Mouse (Mus musculus): ENCODE data around the gene Ubox5.

The Ubox5 gene

DNA sequence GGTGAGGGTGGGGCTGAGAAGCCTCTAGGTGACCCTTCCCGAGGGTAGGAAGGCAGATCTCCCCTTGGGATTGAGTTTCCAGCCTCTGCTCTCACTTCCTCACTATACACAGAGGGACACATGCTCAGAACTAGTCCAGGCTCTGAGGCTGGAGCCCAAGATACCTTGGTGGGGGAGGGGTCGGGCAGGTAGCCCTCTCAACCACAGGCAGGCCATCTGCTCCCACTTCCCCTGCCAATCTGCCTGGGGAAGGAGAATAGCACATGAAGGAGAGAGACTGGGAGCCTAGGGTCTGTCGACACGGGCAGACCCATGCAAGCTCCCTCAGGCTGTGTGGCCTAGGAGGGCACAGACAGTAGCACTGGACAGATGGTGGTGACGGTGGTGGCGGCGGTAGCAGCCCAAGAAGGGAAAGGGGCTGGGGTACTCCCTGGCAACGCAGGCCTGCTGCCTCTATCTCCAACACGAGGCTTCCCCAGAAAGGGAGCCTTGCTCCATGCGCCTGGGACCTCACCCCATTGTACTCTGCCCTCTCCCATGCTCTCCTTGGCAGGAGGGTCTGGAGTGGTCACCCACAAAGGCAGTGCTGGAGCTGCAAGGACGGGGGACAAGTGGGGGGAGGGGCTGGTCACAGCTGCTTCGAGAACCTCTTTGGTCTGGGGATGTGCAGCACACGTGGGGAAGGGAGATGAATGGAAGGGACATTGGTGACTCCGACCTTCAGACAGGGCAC, 4.3 kb upstream of the Ubox5 start:
- no peak for DNase-seq (ENCODE audit: low spot score)

DNA sequence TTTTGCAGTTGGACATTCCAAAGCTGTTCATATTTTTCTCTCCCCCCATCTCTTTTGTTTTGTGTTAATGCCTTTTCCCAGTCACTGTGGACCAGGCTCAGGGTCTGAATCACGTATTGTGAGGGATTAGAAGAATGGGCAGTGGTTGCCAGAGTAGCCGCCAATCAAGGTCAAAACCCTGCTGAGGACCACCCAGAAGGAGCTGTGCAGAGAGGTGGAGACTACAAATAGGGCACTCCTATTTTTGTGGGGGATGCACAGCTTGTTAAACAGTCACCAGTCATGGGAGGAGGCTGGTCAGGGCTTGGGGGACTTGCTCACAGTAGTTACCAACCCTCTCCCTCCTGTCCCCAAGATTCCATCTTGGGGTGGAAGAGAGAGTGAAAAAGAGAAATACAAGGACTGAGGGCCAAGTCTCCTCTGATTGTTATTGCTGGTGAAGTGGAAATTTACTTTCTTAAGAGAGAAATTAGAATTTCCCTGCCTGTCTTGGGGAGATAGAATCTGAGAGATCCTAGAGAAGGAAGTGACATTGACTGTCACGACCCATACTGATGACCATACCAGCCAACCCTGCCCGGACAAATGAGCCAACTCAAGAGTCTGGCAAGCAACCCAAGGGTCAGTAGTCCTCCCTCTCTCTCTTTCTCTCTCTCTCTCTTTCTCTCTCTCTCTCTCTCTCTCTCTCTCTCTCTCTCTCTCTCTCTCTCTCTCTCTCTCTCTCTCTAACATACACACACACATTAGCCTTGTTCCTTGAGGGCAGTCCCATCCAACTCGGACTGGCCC, 3.2 kb upstream of the Ubox5 start:
- no peak for DNase-seq (ENCODE audit: low spot score)

DNA sequence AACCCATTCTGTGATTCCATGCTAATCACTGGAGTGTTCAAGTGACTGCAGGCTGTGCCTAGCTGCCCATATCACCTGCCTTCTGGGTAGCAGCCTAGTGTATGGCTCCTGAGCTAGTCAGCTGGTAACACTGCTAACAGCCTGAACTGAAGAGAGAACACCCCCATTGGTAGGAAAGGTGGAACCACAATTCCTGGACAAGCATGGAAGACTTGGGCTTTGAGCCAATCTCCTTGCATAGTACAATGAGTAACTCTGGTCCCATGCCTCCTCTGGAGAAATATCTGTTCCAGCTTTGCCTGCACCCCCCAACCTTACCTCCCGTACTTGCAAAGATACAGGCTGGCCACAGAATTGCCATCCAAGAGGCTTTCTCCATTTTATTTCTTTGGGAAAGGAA, 2.6 kb upstream of the Ubox5 start:
- DNase-seq (ENCODE audit: low spot score) = no peak

DNA sequence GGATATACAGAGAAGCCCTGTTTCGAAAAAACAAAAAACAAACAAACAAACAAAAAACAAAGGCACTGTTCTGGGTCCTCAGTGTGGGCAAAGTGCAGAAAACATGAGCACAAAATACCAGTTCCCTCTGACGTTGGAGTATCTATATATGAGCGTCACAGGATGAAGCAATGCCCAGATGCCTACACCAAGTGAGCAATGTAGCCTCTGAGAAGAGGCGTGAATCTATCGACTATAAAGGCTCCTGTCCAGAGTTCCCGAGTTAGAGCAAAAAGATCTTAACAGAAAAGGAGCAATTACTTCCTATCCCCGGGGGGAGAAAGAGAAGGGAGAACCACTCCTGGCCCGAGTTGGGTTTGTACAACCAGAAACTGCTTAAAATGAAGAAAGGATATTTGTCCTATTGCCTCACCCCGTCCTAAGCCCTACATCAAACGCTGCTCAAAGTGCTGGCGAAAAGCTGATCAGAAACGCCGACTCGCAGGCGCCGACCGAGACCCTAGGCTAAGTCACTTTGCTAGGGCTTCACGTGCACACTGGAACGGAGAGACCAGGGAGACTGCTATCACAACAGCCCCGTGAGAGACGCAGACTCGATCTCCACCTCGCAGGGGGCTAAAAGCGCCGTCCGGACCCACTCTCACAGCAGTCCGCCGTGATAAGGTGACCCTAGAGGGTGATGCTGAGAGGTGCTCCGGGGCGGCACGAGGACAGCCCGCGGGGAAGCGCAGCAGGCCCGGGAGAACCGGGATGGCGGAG, 579 bp downstream of the Ubox5 start:
- DNase-seq (ENCODE audit: low spot score) = no peak

DNA sequence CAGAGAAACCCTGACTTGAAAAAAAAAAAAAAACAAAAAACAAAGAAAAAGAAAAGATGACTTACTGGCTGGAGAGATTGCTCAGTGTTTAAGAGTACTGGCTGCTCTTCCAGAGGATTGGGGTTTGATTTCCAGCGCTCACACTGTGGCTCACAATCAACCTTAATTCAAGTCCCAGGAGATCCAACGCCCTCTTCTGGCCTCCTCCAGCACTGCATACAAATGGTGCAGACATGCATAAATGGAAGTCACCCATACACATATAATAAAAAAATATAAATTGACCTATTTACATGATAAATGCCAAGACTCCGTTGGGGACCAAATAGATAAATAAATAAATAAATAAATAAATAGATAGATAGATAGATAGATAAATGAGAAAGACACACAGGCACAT, 1.4 kb downstream of the Ubox5 start:
- DNase-seq (ENCODE audit: low spot score) = no peak

DNA sequence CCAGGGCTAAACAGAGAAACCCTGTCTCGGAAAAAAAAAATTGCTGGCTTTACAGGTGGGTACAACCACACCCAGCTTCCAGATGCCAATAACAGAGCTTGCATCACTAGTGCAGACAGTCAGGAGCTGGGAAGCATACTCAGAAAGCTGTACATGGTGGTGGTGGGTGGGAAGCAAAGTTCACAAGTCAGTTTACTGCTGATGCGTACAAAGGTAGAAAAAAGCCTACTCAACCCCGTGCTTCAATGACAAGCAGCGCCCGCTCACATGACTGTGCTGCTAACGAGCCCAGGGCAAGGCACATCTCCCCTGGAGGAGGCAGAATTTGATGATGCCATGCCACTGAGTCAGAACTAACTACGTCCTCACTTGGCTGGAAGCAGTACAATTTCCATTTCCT, 10.9 kb downstream of the Ubox5 start:
- no peak for DNase-seq (ENCODE audit: low spot score)

DNA sequence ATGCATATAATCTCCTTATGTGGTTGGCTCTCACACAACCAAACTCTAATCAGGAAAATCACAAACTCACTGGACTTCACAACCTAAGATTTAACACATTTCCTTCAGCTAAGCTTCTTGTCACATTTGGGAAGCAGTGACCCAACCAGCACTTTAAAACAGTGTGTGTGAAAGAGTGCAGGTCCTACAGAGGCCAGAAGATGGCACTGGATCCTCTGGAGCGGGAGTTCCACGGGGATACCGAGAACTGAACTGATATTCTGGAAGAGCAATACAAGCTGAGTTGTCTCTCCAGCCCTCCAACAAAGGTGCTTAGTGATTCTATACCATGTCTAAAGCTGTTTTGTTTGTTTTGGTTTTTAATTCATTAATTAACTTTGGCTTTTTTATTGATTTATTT, 16.7 kb downstream of the Ubox5 start:
- DNase-seq (ENCODE audit: low spot score) = no peak

DNA sequence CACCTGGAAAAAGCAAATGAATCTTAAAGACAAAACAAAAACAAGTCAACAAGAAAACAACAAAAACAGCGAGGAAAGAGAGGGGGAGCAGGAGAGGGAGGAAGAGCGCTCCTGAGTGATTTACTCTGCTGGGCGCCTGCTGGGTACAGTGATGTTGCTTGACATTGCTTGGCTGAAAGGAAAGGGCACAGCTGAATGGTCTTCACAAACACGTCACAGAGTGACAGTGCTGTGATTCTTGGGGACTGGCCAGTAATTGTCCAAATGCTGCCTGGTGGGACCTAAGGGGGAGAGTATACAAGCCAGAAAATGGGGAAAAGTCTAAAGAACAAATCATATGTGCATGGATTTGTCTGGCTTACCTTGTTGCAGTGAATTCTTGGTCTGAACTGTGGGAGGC, 27.6 kb downstream of the Ubox5 start:
- DNase-seq (ENCODE audit: low spot score) = no peak

DNA sequence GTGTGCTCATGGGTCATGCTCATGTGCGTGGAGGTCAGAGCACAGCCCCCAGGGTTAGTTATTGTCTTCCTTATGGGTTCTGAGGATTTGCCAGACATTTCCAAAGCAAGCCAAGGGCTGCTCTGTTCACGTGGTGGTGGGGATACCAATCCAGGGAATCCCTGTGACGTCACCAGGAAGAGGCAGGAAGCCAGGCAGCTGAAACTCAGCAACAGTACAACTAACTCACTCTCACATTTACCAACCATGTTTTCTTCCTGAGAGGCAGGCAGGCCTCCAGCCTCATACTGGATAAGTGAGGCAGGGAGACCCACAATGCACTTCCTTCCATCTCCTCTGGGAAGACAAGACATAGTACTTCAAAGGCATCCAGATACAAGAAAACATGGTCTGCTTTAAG, 31.4 kb downstream of the Ubox5 start:
- DNase-seq (ENCODE audit: low spot score) = no peak

DNA sequence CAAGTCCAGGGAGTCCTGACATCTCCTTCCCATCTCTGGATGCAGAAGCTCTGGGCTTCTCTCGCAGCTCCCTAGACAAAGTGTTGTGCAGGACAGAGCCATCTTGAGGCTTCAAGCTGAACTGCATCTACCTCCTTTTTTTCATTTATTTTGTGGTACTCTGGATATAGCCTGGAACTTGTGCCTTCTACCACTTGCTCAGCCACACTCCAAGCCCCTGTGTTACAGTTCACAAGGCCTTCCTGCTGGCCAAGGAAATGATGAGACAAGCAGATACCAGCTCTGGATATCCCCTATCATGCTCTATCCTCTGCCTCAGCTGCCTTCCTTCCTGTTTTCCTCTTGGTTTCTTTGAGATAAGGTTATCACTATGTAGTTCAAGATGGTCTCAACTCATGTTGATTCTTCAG, 32.2 kb downstream of the Ubox5 start:
- DNase-seq (ENCODE audit: low spot score) = no peak

DNA sequence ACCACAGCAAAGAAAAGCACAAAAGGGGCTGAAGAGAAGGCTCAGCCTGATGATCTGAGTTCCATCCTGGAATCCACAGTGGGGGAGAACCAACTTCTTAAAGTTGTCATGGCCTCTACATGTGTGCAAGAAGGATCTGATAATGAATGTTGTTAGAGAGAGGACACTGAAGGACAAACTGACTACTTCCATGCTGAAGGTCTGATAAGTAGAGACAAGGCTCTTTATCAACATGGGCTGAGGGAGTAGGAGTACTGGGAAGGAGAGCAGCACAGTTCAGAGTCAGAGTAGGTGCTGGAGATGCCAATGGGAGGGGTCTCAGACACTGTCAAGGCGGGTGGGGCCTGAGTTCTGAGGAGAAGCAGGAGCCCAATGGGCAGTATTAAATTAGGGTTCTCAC, 34.2 kb downstream of the Ubox5 start:
- no peak for DNase-seq (ENCODE audit: low spot score)

DNA sequence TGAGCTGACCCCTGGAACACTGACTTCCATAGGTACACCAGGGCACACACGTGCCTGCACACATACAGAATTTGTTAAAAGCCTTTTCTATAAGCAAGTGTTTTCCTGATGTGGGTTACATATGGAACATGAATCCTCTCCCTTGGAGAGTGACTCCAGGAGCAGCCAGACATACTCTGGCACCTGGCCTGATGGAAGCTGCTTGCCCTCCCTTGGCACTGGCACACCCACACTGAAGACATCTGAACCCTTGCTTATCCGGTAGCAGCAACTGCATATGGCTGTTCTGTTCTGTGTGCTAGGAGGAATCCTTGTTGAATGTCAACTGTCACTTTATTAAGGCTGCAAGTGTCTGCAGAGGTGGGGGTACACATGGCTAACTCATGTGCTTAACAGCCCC, 38.8 kb downstream of the Ubox5 start:
- DNase-seq (ENCODE audit: low spot score) = no peak

DNA sequence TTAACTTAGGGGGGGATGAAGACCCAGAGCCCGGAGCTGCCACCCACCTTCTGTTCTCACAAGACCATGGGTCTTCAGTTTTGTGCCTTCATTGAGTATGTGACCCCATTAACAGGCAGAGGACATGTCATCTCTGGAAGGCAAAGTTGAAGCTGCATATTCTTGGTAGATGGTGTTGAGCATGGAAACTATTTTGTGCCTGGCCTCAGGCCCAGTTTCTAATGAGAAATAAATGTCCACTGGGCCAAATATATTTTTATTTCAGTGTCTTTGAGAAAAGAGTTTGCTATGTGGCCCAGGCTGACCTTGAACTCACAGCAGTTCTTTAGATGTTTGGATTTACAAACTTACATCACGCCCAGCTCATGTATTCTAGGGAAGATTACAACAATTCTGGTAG, 40.1 kb downstream of the Ubox5 start:
- DNase-seq (ENCODE audit: low spot score) = no peak

DNA sequence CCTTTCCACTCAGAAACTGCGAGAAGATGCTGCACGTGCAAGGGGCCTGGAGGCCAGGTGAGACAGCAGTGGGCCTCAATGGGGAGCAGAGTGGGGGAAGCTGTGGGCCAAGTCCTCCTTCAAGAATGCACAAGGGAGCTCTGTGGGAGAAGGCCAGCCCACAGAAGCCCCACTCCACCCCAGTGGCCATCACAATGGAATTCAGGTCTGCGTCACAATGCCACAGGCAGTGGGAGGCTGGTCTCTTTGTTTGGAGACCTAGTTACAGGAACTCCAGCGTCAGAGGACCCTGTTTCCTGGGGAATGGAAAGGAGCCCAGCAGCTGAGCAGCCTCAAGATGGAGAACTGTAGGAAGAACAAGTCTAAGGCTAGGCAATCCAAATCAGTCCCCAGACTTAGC, 40.7 kb downstream of the Ubox5 start:
- DNase-seq (ENCODE audit: low spot score) = no peak

DNA sequence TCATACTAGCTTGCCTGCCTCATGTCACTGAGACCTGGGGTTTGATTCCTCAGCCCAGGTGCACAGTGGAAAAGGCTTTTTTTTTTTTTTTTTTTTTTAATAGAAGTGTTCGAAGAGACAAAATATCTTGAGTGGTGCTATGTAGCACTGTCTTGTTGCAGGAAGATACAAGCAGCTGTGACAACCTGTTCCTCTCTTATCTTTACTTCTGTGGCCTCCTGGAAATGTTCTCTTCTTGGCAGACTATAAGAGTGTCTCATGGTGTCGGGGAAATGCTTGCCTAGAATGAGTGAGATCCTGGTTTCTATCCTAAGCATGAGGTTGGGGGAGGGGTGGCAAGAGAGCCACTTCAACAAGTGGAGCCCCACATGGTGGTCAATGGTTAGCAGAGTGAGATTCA, 41.5 kb downstream of the Ubox5 start:
- no peak for DNase-seq (ENCODE audit: low spot score)

DNA sequence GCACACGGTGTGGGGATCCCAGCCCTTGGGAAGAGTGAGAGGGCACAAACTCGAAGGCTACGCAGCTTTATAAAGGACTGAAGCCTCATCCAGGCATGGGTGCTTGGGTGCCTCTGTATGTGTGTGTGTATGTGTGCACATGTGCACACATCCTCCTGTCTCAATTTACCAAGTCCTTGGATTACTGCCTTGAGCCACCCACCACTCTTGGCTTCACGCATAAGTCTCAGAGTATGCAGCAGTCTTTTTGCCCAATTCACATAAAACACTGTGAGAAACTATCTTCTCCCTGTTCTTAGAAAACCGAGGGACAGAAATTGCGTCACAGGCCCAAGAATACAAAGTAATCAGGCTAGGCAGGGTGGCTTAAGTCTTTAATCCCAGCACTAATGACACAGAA, 43.8 kb downstream of the Ubox5 start:
- DNase-seq (ENCODE audit: low spot score) = no peak

DNA sequence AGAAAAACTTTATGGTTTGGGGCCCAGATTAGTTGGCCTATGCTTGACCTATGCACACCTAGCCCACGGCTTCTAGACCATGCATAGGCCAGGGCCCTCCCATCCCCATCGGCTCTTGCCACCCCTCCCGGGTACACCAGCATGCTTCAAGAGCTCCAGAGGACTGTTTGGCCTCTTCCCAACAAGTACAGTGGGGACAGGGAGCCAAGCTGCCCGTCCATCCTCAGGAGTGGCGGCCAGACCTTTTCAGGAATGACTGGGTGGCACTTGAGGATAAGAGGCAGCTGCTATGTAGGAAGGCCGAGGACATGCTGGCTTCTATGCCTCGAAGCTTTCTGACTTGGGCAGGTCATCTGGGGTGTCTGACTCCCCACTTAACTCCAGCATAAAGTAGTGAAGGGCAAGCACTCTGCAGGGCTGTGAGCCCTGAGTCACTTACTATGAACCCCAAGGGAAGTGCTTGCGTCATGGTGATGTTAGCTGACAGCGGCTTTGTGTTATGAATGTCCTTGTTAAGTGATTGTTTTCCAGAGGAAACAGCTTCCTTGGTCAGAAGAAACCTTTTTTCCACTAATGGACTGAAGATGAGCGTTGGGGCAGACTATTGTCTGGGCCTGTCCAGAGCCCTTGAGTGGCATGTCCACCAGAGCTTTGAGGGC, 45.8 kb downstream of the Ubox5 start:
- DNase-seq (ENCODE audit: low spot score) = no peak

DNA sequence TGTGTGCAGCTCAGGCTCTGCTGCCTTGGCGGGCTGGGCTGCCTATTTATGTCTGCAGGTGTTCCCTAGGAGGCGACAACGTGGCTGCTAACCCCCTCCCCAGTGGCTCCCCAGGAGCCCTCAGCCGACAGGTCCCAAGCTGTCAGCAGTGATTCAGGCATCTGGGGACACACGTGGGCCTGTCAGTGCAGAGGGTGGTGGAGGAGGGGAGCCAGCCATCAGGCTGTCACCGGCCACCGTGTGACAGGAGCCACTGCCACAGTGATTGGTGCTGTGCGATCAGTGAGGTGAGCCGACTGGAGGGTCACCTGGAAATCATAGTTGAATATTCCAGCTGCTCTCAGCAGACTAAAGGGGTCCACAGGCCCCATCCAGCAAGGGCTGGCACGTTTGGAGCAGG, 47.3 kb downstream of the Ubox5 start, which contains the start of gene Avp:
Gene Avp, minus strand, starts transcription at position 3 of the 400 bp plus-strand sequence.
- no peak for DNase-seq (ENCODE audit: low spot score)

DNA sequence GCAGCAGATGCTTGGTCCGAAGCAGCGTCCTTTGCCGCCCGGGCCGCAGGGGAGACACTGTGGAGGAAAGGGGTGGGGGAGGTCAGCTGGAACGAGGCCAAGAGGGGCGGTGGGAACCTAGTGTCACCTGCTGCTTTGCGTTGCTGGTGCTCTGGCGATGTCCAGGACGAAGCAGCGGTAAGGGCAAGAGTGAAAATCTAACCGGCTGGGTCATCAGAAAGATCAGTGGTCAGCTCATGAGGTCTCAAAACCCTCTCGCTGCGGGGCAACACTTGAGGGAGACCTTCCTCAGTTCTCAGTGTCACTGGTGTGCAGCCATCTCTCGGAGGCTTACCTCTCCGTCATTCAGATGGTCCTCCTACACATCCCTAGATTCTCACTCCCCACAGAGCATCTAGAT, 48.6 kb downstream of the Ubox5 start:
- DNase-seq (ENCODE audit: low spot score) = no peak

DNA sequence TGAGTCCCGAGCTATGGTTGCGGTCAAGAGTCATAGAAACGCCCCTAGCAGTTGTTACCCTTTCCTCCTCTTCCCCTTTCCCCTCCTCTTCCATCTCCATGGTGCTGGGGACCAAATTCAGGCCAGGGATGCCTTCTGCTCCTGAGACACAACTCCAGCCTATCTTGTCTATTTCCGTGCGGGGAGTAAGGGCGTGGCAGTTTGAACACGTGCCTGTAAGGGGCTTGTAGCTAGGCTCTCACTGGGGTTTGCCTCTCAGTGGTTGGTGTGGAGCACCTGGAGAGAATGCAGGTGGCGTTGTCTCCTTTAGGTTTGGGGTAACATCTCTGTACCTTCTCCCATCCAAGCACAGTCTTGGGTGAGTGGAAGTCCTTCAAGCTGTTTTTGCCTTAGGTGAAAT, 50.0 kb downstream of the Ubox5 start:
- DNase-seq (ENCODE audit: low spot score) = no peak

DNA sequence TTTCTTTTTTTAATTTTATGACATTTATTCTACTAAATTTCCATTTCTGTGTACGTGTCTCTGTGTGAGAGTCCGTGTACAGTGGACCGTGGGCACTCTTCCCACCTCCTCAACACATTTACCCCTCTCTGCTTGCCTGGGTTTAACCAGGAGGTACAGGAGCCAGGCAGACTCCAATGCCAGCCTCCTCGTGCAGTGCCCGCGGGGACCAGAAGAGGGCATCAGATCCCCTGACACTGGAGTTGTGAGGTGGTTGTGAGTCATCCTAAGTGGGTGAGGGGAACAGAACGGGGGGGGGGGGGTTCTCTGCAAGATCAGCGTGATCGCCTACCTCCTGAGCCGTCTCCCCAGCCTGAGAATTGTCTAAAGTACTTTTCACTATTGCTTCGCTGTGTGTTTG, 51.7 kb downstream of the Ubox5 start:
- DNase-seq (ENCODE audit: low spot score) = no peak

DNA sequence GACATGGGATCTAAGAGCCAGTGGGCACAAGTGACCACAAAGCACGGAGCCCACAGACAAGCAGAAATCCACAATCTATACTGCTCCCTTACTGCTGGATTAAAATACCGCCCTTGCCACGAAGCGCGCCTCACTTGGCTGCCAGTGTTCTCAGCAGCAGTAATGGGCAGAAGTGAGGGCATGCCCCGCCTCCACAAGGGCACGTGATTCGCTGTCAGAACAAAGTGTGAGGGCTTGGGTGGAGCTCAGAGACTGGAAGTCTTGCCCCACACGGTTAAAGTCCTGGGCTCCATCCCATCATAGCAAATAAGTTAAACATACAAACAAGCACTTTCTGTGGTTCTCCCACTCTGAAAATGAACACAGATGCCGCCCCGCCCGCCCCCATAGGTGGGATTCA, 52.2 kb downstream of the Ubox5 start:
- DNase-seq (ENCODE audit: low spot score) = no peak

DNA sequence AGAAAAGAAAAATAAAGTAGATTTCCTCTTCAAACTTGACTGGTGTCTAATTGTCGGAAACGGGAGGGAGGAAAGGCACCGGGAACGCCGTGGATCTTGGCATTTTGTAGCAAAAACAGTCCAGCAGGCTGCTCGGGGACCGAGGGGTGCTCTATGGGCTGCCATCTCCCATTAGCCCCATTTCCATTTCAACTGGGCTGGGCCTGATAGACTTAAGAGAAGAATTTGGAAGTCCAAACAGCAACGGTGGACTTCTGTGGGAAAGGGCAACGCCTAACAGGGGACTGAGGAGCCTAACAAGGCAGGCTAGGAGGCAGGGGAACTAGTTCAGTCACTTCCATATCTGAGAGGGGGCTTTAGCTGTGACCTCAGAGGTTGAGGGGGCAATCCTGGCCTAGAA, 52.8 kb downstream of the Ubox5 start:
- no peak for DNase-seq (ENCODE audit: low spot score)
